Mouse (Mus musculus): ENCODE measurements around the gene Polr3b.

Gene Polr3b

GRCm38 (mm10) chr10:84710192-84710591, 88.1 kb downstream of the Polr3b start:
- no peak for DNase-seq (ENCODE audit: low spot score in 2 of 2)

GRCm38 (mm10) chr10:84710827-84711226, 88.7 kb downstream of the Polr3b start:
- DNase-seq (ENCODE audit: low spot score in 2 of 2), result no peak

- DNase-seq (ENCODE audit: low spot score in 2 of 2), result no peak
Measured at GRCm38 (mm10) chr10:84711479-84711878, 89.4 kb downstream of the Polr3b start.

- DNase-seq (ENCODE audit: low spot score in 2 of 2), result no peak
Measured at GRCm38 (mm10) chr10:84711940-84712339, 89.8 kb downstream of the Polr3b start.

GRCm38 (mm10) chr10:84712532-84712931, 90.4 kb downstream of the Polr3b start:
- DNase-seq (ENCODE audit: low spot score in 2 of 2), result no peak

- DNase-seq (ENCODE audit: low spot score in 2 of 2), result no peak
Measured at GRCm38 (mm10) chr10:84713043-84713442, 91.0 kb downstream of the Polr3b start.

- no peak for DNase-seq (ENCODE audit: low spot score in 2 of 2)
Measured at GRCm38 (mm10) chr10:84715639-84716038, 93.5 kb downstream of the Polr3b start.

GRCm38 (mm10) chr10:84716581-84716980, 94.5 kb downstream of the Polr3b start:
- DNase-seq (ENCODE audit: low spot score in 2 of 2), result no peak

GRCm38 (mm10) chr10:84722711-84723110, 100.6 kb downstream of the Polr3b start:
- DNase-seq (ENCODE audit: low spot score in 2 of 2), result no peak

- peak; percentile 4 to 16 for DNase-seq (ENCODE audit: low spot score in 2 of 2)
Measured at GRCm38 (mm10) chr10:84727005-84727404, 104.9 kb downstream of the Polr3b start.

GRCm38 (mm10) chr10:84727760-84728159, 105.7 kb downstream of the Polr3b start:
- DNase-seq (ENCODE audit: low spot score in 2 of 2), result no peak

- no peak for DNase-seq (ENCODE audit: low spot score in 2 of 2)
Measured at GRCm38 (mm10) chr10:84730078-84730477, 108.0 kb downstream of the Polr3b start.

GRCm38 (mm10) chr10:84730956-84731355, 108.9 kb downstream of the Polr3b start:
- no peak for DNase-seq (ENCODE audit: low spot score in 2 of 2)

GRCm38 (mm10) chr10:84733511-84733910, 111.4 kb downstream of the Polr3b start:
- DNase-seq (ENCODE audit: low spot score in 2 of 2), result no peak

GRCm38 (mm10) chr10:84754851-84755785, 133.0 kb downstream of the Polr3b start:
- no peak for DNase-seq (ENCODE audit: low spot score in 2 of 2)

- no peak for DNase-seq (ENCODE audit: low spot score in 2 of 2)
Measured at GRCm38 (mm10) chr10:84755786-84756203, 133.7 kb downstream of the Polr3b start, which contains the start of gene Rfx4. TSS of gene Rfx4 (plus strand) at chr10:84756062.

GRCm38 (mm10) chr10:84756435-84757095, 134.5 kb downstream of the Polr3b start:
- DNase-seq (ENCODE audit: low spot score in 2 of 2), result no peak

GRCm38 (mm10) chr10:84757426-84758199, 135.5 kb downstream of the Polr3b start:
- no peak for DNase-seq (ENCODE audit: low spot score in 2 of 2)

- no peak for DNase-seq (ENCODE audit: low spot score in 2 of 2)
Measured at GRCm38 (mm10) chr10:84758200-84758468, 136.0 kb downstream of the Polr3b start.

- no peak for DNase-seq (ENCODE audit: low spot score in 2 of 2)
Measured at GRCm38 (mm10) chr10:84758483-84759431, 136.7 kb downstream of the Polr3b start.

- no peak for DNase-seq (ENCODE audit: low spot score in 2 of 2)
Measured at GRCm38 (mm10) chr10:84759511-84760117, 137.5 kb downstream of the Polr3b start.
